Mouse (Mus musculus): ENCODE measurements around the gene Ccdc13. TPM values are rescaled to one million over a fixed set of nuclear protein-coding genes. Genes with fewer than 3 reads are reported as not detected.
A peak's percentile ranks its signal among the peaks of the same experiment; 100 is the strongest.

The Ccdc13 gene
- polyA plus RNA-seq, 1 experiment from 2014 or later = 1.1 TPM

DNA sequence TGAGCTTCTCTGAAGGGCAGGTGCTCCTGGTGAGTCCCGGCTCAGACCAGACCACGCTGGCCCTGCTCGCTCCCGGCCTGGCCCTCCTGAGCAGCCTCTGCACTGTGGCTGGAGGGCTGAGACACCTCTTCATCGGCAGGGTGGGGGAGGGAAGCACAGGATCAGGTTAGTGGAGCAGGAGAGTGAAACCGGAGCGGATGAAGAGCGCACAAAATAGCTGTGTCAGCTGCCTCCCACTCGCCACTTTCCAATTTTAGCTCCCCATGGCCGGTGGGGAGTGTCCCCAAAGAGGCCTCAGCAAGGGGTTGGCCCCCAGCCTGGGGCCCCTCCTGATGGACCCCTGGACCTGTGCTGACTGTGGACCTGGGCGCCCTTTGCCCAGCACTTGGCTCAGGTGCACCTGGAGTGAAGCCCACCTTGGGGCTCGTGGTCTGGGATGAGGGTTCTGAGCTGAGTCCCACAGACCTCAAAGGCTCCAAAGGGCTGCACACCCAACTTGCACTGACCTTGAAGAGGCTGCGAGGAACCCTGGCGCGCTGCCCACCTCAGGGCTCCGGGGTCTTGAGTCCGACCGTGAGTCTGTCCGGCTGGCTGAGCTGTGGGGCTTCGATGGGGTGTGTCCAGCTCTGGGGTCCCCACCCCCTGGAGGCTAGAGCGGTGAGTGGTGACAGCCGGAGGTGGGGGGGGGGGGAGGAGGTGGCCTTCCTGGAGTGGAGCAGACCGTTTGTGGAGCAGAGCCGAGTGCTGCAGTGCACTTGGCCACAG is 47.3 kb downstream of the Ccdc13 start, which contains the start of gene Hhatl:
TSS of gene Hhatl (minus strand) at position 751 of the 765 bp plus-strand sequence.
- Histone ChIP-seq H3K9me3 (no peaks in the 10 kb centered on the region), H3K4me3 (replicated peaks) (no peak within 1 kb of the TSS), H3K4me2 (replicated peaks) (peak within 1 kb of the TSS; percentile 6; the same call in 1 of the 2 replicates), H3K36me3 (no peaks in the 10 kb centered on the region), H3K4me1 (replicated peaks) (peaks cover 15% of the 10 kb centered on the region), H3K27ac (0 out of 2 replicates have a peak within 1 kb of the TSS, but pooled peaks have one; percentile 3), H3K9ac (no peak within 1 kb of the TSS), H3K27me3 (replicated peaks) (no peaks in the 10 kb centered on the region; the same call in 1 of the 2 replicates)
- ATAC-seq = peak; percentile 18; the same call in 1 of the 2 replicates
- 46% methylated on average over 24 of the region's 24 CpGs for WGBS

DNA sequence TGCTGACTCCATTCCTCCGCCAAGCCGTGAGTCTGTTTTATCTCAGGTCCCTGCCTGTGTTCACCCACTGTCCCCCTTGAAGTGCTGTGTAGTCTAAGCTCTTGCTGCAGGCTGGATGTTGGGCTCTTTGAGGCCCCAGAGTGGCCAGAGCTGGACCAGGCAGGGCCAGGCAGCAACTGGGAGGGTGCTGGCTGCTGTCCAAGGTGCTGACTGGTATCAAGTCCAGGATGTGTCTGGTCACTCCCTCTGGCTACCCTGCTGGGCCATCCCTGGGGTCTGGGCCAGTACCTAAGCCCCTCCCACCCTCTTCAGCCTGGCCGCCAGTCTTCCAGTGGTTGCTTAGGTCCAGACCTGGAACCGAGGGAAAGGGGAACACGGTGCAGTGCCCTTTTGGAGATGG is 48.1 kb downstream of the Ccdc13 start:
- H3K27ac ChIP-seq = 0 out of 2 replicates have a peak overlapping the region, but pooled peaks have one; percentile 3

DNA sequence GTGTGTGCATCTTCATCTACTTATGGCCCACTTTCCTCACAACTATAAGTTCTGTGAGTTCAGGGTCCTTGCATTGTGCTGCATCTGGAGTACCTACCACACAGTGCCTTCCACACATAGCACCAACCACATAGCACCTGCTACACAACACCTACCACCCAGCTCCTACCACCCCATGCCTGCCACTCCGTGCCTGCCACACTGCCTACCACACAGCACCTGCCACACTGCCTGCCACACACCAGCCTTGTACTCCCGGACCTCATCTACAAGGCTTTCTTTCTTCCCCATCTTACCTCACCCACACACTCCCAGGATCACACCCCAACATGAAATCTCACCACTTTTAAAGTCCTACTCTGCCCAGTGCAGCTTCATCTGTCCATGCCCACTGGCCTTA is 52.9 kb downstream of the Ccdc13 start:
- Histone ChIP-seq H3K27ac (no peak overlapping the region), H3K4me3 (replicated peaks) (no peak overlapping the region), H3K4me1 (replicated peaks) (peaks cover 3% of the 10 kb centered on the region), H3K9me3 (no peaks in the 10 kb centered on the region), H3K9ac (no peak overlapping the region), H3K4me2 (replicated peaks) (no peak overlapping the region), H3K27me3 (replicated peaks) (no peaks in the 10 kb centered on the region; the same call in 1 of the 2 replicates), H3K36me3 (no peaks in the 10 kb centered on the region)
- 70% methylated on average over 2 of the region's 2 CpGs for WGBS
- no peak for ATAC-seq

More for the DNA sequence above, 48.1 kb downstream of the Ccdc13 start:
- WGBS = 9% methylated on average over 5 of the region's 5 CpGs
- H3K4me1 ChIP-seq (replicated peaks) = peaks cover 15% of the 10 kb centered on the region
- no peaks in the 10 kb centered on the region for H3K36me3 ChIP-seq
- H3K4me3 ChIP-seq (replicated peaks) = no peak overlapping the region
- H3K27me3 ChIP-seq (replicated peaks) = no peaks in the 10 kb centered on the region; the same call in 1 of the 2 replicates
- H3K4me2 ChIP-seq (replicated peaks) = peak overlapping the region; percentile 6; the same call in 1 of the 2 replicates
- no peaks in the 10 kb centered on the region for H3K9me3 ChIP-seq
- no peak overlapping the region for H3K9ac ChIP-seq
- peak; percentile 76 for ATAC-seq

DNA sequence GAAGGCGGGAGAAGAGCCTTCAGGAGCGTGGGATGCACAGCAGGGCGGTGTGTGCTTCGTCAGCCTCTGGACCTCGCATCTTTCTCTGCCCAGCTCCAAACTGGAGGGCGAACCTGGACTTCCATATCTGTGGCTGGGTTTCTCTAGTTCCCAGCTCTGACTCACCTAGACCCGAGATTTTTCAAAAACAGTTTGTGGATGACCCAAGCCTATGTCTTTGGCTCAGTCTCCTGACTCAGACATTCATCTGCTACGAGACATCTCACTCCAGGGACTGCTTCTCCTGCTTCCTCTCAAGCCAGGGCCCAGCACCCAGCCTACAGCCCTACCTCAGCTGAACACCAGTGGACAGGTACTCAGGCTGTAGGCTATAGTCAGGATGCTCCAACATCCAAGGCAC is 54.0 kb downstream of the Ccdc13 start:
- no peak overlapping the region for H3K9ac ChIP-seq
- ATAC-seq = no peak

DNA sequence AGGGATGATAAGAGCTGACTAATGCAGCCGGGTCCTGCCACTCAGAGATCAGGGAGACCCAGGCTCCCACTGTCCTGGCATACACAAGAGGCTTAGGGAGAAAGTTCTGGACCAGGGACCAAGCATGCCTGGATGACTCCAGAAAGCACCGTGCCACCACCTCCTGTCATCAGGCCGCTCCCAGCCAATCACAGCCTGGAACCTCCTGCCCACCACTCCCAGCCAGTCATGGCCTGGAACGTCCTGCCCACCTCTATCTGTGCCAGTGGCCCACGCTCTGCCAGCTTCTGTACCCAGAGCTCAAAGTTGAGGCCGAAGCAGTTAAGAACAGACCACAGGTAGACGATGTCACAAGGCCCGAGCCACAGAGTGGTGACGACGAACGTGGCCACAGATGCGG is 54.5 kb downstream of the Ccdc13 start:
- H3K4me1 ChIP-seq (replicated peaks) = no peaks in the 10 kb centered on the region
- no peak overlapping the region for H3K4me3 ChIP-seq (replicated peaks)
- no peak overlapping the region for H3K9ac ChIP-seq
- no peaks in the 10 kb centered on the region for H3K9me3 ChIP-seq
- ATAC-seq = no peak
- peaks cover 9% of the 10 kb centered on the region for H3K27me3 ChIP-seq (replicated peaks)
- no peak overlapping the region for H3K27ac ChIP-seq
- H3K36me3 ChIP-seq = no peaks in the 10 kb centered on the region
- no peak overlapping the region for H3K4me2 ChIP-seq (replicated peaks)
- WGBS = 89% methylated on average over 12 of the region's 12 CpGs

More for the DNA sequence above, 54.0 kb downstream of the Ccdc13 start:
- Histone ChIP-seq H3K4me2 (replicated peaks) (no peak overlapping the region), H3K9me3 (no peaks in the 10 kb centered on the region), H3K27ac (no peak overlapping the region), H3K36me3 (no peaks in the 10 kb centered on the region), H3K4me1 (replicated peaks) (no peaks in the 10 kb centered on the region), H3K4me3 (replicated peaks) (no peak overlapping the region), H3K27me3 (replicated peaks) (peaks cover 7% of the 10 kb centered on the region)
- WGBS = 81% methylated on average over 8 of the region's 8 CpGs

DNA sequence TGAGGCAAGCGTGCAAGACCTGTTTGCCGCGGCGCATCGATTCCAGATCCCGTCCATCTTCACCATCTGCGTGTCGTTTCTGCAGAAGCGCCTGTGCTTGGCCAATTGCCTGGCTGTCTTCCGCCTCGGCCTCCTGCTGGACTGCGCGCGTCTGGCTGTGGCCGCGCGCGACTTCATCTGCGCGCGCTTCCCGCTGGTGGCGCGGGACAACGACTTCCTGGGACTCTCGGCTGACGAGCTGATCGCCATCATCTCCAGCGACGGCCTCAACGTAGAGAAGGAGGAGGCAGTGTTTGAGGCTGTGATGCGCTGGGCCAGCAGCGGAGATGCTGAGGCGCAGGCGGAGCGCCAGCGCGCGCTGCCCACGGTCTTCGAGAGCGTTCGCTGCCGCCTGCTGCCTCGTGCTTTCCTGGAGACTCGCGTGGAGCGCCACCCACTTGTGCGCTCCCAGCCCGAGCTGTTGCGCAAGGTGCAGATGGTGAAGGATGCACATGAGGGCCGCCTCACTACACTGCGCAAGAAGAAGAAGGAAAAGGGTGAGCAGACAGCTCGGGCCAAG is 61.1 kb downstream of the Ccdc13 start:
- WGBS = 14% methylated on average over 54 of the region's 54 CpGs
- Histone ChIP-seq H3K36me3 (no peaks in the 10 kb centered on the region), H3K4me2 (replicated peaks) (peak overlapping the region; percentile 74), H3K9ac (peak overlapping the region; percentile 20; the same call in 1 of the 2 replicates), H3K4me1 (replicated peaks) (peaks cover 12% of the 10 kb centered on the region), H3K4me3 (replicated peaks) (peak overlapping the region; percentile 35), H3K9me3 (no peaks in the 10 kb centered on the region), H3K27me3 (replicated peaks) (peaks cover 45% of the 10 kb centered on the region), H3K27ac (no peak overlapping the region)
- ATAC-seq = peak; percentile 41; the same call in 1 of the 2 replicates

DNA sequence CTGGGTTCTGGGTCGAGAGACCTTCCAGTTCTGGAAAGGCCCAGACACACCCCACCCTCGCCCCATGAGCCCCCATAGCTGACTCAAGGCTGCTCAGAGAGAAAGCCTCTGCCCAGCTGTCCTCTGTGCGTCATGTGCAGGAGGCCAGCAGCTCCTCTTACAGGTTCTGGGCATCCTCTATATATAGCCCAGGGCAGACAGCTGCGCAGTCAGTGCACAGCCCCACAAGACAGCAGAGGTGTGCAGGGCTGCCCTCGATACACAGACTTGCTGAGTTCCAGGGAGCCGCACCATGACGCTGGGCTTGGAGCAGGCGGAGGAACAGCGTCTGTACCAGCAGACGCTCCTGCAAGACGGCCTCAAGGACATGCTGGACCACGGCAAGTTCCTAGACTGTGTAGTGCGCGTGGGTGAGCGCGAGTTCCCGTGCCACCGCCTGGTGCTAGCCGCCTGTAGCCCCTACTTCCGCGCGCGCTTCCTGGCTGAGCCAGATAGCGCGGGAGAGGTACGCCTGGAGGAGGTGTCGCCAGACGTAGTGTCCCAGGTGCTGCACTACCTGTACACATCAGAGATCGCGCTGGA is 61.7 kb downstream of the Ccdc13 start, which contains the start of gene Klhl40:
TSS of gene Klhl40 (plus strand) at position 124 of the 582 bp plus-strand sequence.
- no peak within 1 kb of the TSS for H3K27ac ChIP-seq
- ATAC-seq = peak; percentile 63
- no peaks in the 10 kb centered on the region for H3K36me3 ChIP-seq
- H3K4me1 ChIP-seq (replicated peaks) = peaks cover 12% of the 10 kb centered on the region
- H3K27me3 ChIP-seq (replicated peaks) = peaks cover 45% of the 10 kb centered on the region
- peak within 1 kb of the TSS; percentile 20; the same call in 1 of the 2 replicates for H3K9ac ChIP-seq
- H3K9me3 ChIP-seq = no peaks in the 10 kb centered on the region
- peak within 1 kb of the TSS; percentile 35 for H3K4me3 ChIP-seq (replicated peaks)
- peak within 1 kb of the TSS; percentile 74 for H3K4me2 ChIP-seq (replicated peaks)
- WGBS = 17% methylated on average over 30 of the region's 30 CpGs

DNA sequence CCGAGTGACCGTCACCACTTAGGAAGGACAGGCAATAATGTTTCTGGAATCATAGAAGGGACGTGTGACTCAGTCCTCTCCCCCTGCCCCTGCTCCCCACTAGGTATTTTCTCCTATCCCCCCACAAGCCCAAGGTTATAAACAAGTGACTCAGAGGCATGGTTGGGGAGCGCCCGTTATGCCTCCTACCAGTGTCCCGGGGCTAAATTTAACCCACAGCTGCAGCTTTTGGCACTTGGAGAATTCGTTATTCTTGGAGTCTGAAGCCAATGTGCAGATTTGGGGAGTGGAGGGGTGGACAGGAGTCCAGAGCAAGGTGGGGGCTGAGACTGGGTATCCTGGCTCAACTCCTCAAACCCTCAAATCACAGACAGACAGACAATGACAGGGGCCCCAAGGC is 62.8 kb downstream of the Ccdc13 start:
- no peak for ATAC-seq

DNA sequence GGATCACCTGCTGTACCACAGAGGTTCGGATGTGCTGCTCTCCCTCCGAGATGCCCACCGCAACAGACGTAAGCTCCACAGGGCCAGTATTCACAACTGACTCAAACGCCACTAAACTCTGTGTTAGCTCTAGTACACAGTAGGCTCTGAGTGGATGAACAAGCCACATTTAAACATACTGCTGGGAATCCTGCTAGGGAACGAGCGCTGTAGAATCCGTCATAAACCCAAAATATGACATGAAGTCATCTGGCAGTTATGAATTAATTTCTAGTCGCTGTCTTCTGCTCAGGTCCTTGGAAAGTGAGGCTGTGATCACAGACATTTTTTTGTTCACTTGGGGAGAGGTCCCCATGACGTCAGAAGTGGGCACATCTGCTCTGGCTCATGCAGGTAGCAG is 63.3 kb downstream of the Ccdc13 start:
- 78% methylated on average over 10 of the region's 10 CpGs for WGBS
- Histone ChIP-seq H3K36me3 (no peaks in the 10 kb centered on the region), H3K9ac (no peak overlapping the region), H3K4me1 (replicated peaks) (peaks cover 12% of the 10 kb centered on the region), H3K27ac (no peak overlapping the region), H3K4me2 (replicated peaks) (no peak overlapping the region), H3K4me3 (replicated peaks) (no peak overlapping the region), H3K27me3 (replicated peaks) (peaks cover 45% of the 10 kb centered on the region), H3K9me3 (no peaks in the 10 kb centered on the region)
- ATAC-seq = no peak

More for the DNA sequence above, 62.8 kb downstream of the Ccdc13 start:
- H3K9ac ChIP-seq = no peak overlapping the region
- H3K4me1 ChIP-seq (replicated peaks) = peaks cover 12% of the 10 kb centered on the region
- 80% methylated on average over 7 of the region's 7 CpGs for WGBS
- H3K36me3 ChIP-seq = no peaks in the 10 kb centered on the region
- H3K27ac ChIP-seq = no peak overlapping the region
- no peak overlapping the region for H3K4me2 ChIP-seq (replicated peaks)
- H3K9me3 ChIP-seq = no peaks in the 10 kb centered on the region
- H3K27me3 ChIP-seq (replicated peaks) = peaks cover 45% of the 10 kb centered on the region
- H3K4me3 ChIP-seq (replicated peaks) = no peak overlapping the region

DNA sequence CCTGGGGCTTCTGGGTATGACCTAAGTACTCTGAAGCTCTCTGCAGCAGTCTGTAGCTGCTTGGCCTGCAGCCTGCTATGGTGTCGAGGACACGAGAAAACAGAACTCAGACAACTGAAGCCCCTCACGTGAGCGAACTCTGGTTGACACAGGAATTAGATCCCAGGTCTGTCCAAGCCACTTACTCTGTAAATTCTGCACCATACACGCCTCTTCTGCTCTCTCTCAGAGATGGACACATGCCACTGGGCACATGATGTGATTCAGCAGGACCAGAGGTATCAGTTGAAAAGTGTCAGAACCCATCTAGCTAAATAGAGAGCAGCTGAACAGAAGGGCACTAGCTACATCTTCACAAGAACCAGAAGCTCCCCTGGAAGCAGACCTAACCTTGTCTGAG is 66.8 kb downstream of the Ccdc13 start:
- H3K9me3 ChIP-seq = no peaks in the 10 kb centered on the region
- WGBS = 60% methylated on average over 5 of the region's 5 CpGs
- peaks cover 1% of the 10 kb centered on the region; the same call in 1 of the 2 replicates for H3K4me1 ChIP-seq (replicated peaks)
- no peak overlapping the region for H3K9ac ChIP-seq
- no peak overlapping the region for H3K4me2 ChIP-seq (replicated peaks)
- H3K27me3 ChIP-seq (replicated peaks) = peaks cover 19% of the 10 kb centered on the region
- H3K36me3 ChIP-seq = peaks cover 6% of the 10 kb centered on the region; the same call in 1 of the 2 replicates
- no peak overlapping the region for H3K4me3 ChIP-seq (replicated peaks)
- no peak for ATAC-seq
- H3K27ac ChIP-seq = no peak overlapping the region

DNA sequence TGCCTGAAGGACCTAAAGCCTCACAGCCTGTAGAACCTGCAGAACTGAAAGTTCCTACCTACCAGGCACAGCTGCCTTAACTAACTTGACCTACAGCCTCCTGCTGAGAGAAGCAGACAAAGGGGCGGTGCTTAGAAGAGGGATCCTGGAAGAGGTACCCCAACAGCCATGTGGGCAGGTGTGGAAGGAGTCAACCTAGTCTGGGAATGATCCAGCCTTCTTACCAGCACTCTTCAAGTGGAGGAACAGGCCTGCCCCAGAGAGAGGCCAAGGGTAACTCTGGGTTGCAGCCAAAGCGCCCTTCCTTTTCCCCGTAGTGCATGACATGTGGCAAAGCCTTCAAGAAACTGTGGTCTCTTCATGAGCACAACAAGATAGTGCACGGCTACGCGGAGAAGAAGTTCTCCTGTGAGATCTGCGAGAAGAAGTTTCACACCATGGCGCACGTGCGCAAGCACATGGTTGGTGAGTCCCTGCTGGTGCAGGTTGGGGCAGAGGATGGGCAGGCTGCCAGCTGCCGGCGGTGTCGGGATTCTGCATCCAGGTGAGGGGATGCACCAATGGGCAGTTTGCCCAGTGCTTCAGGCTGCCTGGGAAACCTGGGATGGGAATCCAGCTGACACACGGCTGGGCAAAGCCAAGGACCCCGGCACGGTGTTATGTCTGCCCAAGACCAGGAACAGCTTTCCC is 74.0 kb downstream of the Ccdc13 start:
- H3K27ac ChIP-seq = no peak overlapping the region
- 86% methylated on average over 16 of the region's 16 CpGs for WGBS
- no peak for ATAC-seq

DNA sequence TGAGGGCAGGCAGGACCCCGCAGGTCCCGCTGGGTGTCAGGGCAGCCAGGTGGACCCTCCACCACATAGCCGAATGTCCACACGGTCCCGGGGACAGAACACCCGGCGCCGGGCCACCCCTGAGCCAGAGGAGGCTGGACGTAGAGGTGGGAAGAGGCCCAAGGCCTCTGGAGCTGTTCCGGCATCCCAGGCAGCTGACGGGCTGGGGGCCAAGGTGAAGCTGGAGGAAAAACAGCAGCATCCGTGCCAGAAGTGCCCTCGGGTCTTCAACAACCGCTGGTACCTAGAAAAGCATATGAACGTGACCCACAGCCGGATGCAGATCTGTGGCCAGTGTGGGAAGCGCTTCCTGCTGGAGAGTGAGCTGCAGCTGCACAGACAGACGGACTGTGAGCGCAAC is 75.5 kb downstream of the Ccdc13 start:
- H3K36me3 ChIP-seq = peaks cover 22% of the 10 kb centered on the region
- no peaks in the 10 kb centered on the region for H3K27me3 ChIP-seq (replicated peaks)
- H3K4me3 ChIP-seq (replicated peaks) = no peak overlapping the region
- ATAC-seq = no peak
- H3K4me2 ChIP-seq (replicated peaks) = no peak overlapping the region
- no peak overlapping the region for H3K9ac ChIP-seq
- no peak overlapping the region for H3K27ac ChIP-seq
- H3K4me1 ChIP-seq (replicated peaks) = peaks cover 22% of the 10 kb centered on the region
- 92% methylated on average over 19 of the region's 19 CpGs for WGBS
- no peaks in the 10 kb centered on the region for H3K9me3 ChIP-seq

More for the DNA sequence above, 74.0 kb downstream of the Ccdc13 start:
- H3K9ac ChIP-seq = no peak overlapping the region
- H3K36me3 ChIP-seq = peaks cover 22% of the 10 kb centered on the region
- no peaks in the 10 kb centered on the region for H3K9me3 ChIP-seq
- H3K4me1 ChIP-seq (replicated peaks) = peaks cover 18% of the 10 kb centered on the region
- no peaks in the 10 kb centered on the region for H3K27me3 ChIP-seq (replicated peaks)
- no peak overlapping the region for H3K4me3 ChIP-seq (replicated peaks)
- H3K4me2 ChIP-seq (replicated peaks) = no peak overlapping the region

All from intestine, embryonic 15.5 days (tissue).